Mouse (Mus musculus) stomach, postnatal 0 days (tissue): Measurements from ENCODE around the gene B9d2. TPM values are rescaled to one million over a fixed set of nuclear protein-coding genes. Genes with fewer than 3 reads are reported as not detected.

Experiments used
- ATAC-seq: fragments of 200-750 bp; cut with Nextera tagmentation; 2 replicates; pipeline ENCODE4 v1.8.0; 2017; ENCODE audit not compliant: low FRiP score, low TSS enrichment
- DNase-seq: peaks from one replicate; pipeline ENCODE4 v3.0.0-alpha.2; 2016; ENCODE audit warnings: low spot score
- H3K27ac ChIP-seq: fragments of 300-500 bp; sonication (generic); replicated peaks from 2 replicates; pipeline ENCODE4 v1.5.1; 2014; ENCODE audit warnings: mild to moderate bottlenecking, control low read depth
- H3K27me3 ChIP-seq: fragments of 300-500 bp; sonication (generic); 2 replicates; pipeline ENCODE4 v1.6.1; 2014; ENCODE audit warnings: low read length; ENCODE audit not compliant: control insufficient read depth, insufficient read depth
- H3K36me3 ChIP-seq: fragments of 300-500 bp; sonication (generic); 2 replicates; pipeline ENCODE4 v1.6.1; 2014; ENCODE audit warnings: low read length, mixed read lengths; ENCODE audit not compliant: control insufficient read depth, insufficient read depth
- H3K4me1 ChIP-seq: fragments of 300-500 bp; sonication (generic); replicated peaks from 2 replicates; pipeline ENCODE4 v1.6.1; 2014; ENCODE audit warnings: antibody characterized with exemption; ENCODE audit not compliant: control insufficient read depth, insufficient read depth
- H3K4me2 ChIP-seq: fragments of 300-500 bp; sonication (generic); replicated peaks from 2 replicates; pipeline ENCODE4 v1.6.1; 2014; ENCODE audit warnings: low read depth, mild to moderate bottlenecking, control low read depth, moderate library complexity
- H3K4me3 ChIP-seq: fragments of 300-500 bp; sonication (generic); 2 replicates; pipeline ENCODE4 v1.5.1; 2014; ENCODE audit warnings: low read depth, low read length, control low read depth
- H3K9ac ChIP-seq: fragments of 300-500 bp; sonication (generic); 2 replicates; pipeline ENCODE4 v1.6.1; 2014; ENCODE audit warnings: mild to moderate bottlenecking, low read length, control low read depth, mixed read lengths
- H3K9me3 ChIP-seq: fragments of 300-500 bp; sonication (generic); 2 replicates; pipeline ENCODE4 v1.6.1; 2016; ENCODE audit warnings: low read length; ENCODE audit not compliant: control insufficient read depth
- CTCF ChIP-seq: IDR thresholded peaks from 2 replicates; pipeline ENCODE4 v1.5.1; 2016; ENCODE audit warnings: antibody characterized with exemption, low read depth, mild to moderate bottlenecking, moderate library complexity
- EP300 ChIP-seq: optimal IDR thresholded peaks from 2 replicates; pipeline ENCODE3; 2016; ENCODE audit warnings: antibody characterized with exemption
- WGBS: fragments of 180-500 bp; shearing (Covaris S2); extraction: QIAGEN DNeasy Blood & Tissue Kit; methylation state at CpG from one replicate; pipeline ENCODE4 v1.1.7; 2014; 5-methylcytosine and 5-hydroxymethylcytosine counted together
- polyA plus RNA-seq: library from polyadenylated mRNA; unstranded; fragments of >200 nt; fragmentation: Nextera tagmentation; extraction: Ambion mirVana; gene quantifications from 2 replicates; pipeline ENCODE4 v1.2.1, GENCODE M21; 2015

Gene B9d2
- polyA plus RNA-seq, 1 experiment from 2014 or later: 11.6 TPM

GRCm38 (mm10) chr7:25707581-25708292 is 27.2 kb downstream of the B9d2 start:
- no peak for ATAC-seq
- TF ChIP-seq EP300 (no peak), CTCF (no peak)
- H3K36me3 ChIP-seq: 0 out of 2 replicates have a peak, but pooled peaks cover 2% of the 10 kb centered on the region
- no peaks in the 10 kb centered on the region for H3K9me3 ChIP-seq
- H3K4me3 ChIP-seq: no peak overlapping the region
- peaks cover 10% of the 10 kb centered on the region for H3K4me1 ChIP-seq
- H3K9ac ChIP-seq: no peak overlapping the region
- no peak overlapping the region for H3K4me2 ChIP-seq
- peak overlapping the region; percentile 0 for H3K27ac ChIP-seq
- WGBS: 45% methylated on average over 15 of the region's 15 CpGs
- DNase-seq: no peak
- no peaks in the 10 kb centered on the region for H3K27me3 ChIP-seq

DNA sequence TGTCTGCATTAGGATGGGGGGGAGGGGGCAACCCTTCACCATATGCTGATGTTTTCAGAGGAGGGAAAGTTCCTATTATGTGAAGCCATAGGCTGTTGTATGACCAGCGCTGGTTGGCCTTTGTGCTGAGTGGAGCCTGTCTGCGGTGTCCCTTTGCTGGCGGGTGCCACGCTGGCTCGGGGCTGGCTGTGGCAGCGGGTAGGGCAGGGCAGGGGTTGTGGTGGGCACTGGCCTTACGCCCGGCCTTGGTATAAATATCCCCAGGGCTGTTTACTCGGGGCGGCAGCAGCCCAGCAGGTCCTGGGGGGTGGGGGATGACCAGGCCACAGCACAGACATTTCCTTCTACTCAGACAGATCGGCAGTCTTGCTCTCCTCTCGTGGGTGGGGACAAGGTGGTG is 29.4 kb downstream of the B9d2 start:
- ATAC-seq (no peak), DNase-seq (peak; percentile 49)
- Histone ChIP-seq H3K4me1 (peaks cover 10% of the 10 kb centered on the region), H3K36me3 (peaks cover 20% of the 10 kb centered on the region), H3K4me3 (no peak overlapping the region), H3K9ac (peak overlapping the region; percentile 27; the same call in 1 of the 2 replicates), H3K27me3 (no peaks in the 10 kb centered on the region), H3K27ac (no peak overlapping the region), H3K4me2 (peak overlapping the region; percentile 5; the same call in 1 of the 2 replicates), H3K9me3 (no peaks in the 10 kb centered on the region)
- 19% methylated on average over 12 of the region's 12 CpGs for WGBS
- TF ChIP-seq CTCF (no peak), EP300 (no peak)

DNA sequence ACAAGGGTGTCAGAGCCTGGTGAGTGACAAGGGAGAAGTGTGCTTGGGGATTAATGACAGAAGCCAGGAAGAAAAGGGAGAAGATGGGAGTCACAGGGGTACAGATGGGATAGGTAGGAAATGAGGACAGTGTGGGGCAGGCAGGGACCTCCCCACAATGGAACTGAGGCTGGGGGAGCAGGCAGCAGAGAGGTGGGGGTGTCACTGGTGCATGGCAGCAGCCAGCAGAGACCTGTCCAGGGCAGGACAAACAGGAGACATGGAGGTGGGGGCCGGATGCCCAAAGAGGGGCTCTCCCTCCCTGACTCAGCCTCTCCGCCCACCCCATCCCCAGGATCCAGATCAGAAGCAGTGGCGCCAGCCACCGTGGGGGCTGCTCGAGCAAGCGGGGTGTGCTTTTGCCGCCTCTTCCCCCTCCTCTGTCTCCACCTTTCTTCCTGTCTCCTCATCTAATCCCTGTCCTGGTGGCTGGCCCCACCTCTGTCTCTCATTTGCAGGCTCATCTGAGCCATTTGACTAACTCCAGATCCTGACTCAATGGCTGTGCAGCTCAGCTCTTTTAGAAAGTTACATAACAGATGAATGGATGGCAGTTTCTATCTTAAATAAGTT is 30.0 kb downstream of the B9d2 start:
- no peak for TF ChIP-seq EP300
- TF ChIP-seq CTCF: no peak
- H3K4me3 ChIP-seq: no peak overlapping the region
- peaks cover 20% of the 10 kb centered on the region for H3K36me3 ChIP-seq
- H3K4me2 ChIP-seq: no peak overlapping the region; the same call in 1 of the 2 replicates
- DNase-seq: no peak
- peak; percentile 21; the same call in 1 of the 2 replicates for ATAC-seq
- H3K27ac ChIP-seq: 0 out of 2 replicates have a peak overlapping the region, but pooled peaks have one; percentile 18
- 23% methylated on average over 6 of the region's 7 CpGs for WGBS
- H3K4me1 ChIP-seq: peaks cover 6% of the 10 kb centered on the region
- peak overlapping the region; percentile 27; the same call in 1 of the 2 replicates for H3K9ac ChIP-seq
- H3K27me3 ChIP-seq: no peaks in the 10 kb centered on the region
- no peaks in the 10 kb centered on the region for H3K9me3 ChIP-seq

DNA sequence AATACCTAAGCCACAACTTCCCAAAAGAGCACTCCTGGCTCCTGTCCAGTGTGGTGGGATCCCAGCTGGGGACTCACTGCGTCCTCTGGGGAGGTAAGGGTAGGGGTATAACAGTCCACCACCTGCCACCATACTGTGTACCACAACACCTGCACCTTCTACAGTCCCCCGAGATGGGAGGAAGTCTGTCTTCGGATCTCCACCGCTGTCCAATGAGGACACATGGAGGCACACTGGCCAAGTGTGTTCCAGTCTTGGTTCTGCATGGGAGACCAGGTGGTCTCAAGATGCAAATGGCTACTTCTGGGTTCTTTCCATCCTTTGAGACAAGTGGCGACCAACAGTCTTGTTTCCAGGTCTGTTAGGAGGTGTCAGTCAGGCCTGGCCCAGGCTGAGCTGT is 30.6 kb downstream of the B9d2 start:
- H3K9ac ChIP-seq: no peak overlapping the region; the same call in 1 of the 2 replicates
- peaks cover 6% of the 10 kb centered on the region for H3K4me1 ChIP-seq
- ATAC-seq (no peak), DNase-seq (no peak)
- no peak for TF ChIP-seq EP300
- TF ChIP-seq CTCF: no peak
- 65% methylated on average over 5 of the region's 5 CpGs for WGBS
- H3K27ac ChIP-seq: no peak overlapping the region
- no peak overlapping the region for H3K4me3 ChIP-seq
- H3K36me3 ChIP-seq: peaks cover 23% of the 10 kb centered on the region
- H3K4me2 ChIP-seq: no peak overlapping the region
- H3K27me3 ChIP-seq: no peaks in the 10 kb centered on the region
- no peaks in the 10 kb centered on the region for H3K9me3 ChIP-seq

DNA sequence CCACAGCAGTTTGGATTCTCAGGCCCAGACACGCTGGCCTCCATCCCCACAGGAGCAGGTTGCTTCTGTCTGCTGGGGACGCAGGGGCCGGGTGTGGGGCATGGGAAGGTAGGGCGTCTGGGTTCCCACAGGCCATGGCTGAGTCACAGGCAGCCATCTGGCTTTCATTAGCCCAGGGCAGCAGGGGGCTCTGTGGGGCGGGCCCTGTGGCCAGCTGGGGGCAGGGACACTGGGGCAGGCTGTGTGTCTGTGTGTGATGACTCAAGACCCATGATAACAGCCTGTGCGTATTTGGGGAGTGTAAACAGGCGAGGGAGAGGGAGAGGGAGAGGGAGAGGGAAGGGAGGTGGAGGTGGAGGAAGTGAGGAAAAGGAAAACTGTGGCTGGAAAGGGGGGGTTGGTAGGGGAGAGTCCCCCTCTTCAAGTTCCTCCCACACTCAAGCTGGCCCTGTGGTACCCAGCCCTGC is 31.2 kb downstream of the B9d2 start:
- Histone ChIP-seq H3K9me3 (no peaks in the 10 kb centered on the region), H3K4me1 (peaks cover 6% of the 10 kb centered on the region; the same call in 1 of the 2 replicates), H3K9ac (no peak overlapping the region; the same call in 1 of the 2 replicates), H3K4me3 (no peak overlapping the region), H3K36me3 (peaks cover 23% of the 10 kb centered on the region), H3K27me3 (no peaks in the 10 kb centered on the region), H3K27ac (0 out of 2 replicates have a peak overlapping the region, but pooled peaks have one; percentile 24), H3K4me2 (no peak overlapping the region)
- 25% methylated on average over 7 of the region's 7 CpGs for WGBS
- ATAC-seq (peak; percentile 67), DNase-seq (peak; percentile 67)
- no peak for TF ChIP-seq CTCF

DNA sequence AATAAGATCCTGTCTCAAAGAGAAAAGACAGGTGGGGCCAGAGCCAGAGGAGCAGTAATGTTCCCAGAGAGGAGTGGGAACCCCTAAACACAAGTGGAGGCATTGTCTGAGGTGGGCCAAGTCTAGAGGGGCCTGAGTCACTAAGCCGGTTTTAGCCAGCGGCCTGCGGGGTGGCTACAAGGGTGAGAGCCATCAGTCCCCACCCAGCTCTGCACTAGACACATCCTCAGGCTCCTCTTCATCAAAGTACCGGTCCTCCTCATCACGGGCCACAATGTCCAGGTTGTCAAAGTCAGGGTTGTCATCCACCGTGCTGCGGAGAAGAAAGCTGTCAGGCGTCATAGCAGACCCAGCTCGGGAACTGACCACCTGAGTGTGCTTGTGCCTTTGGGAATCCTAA is 32.2 kb downstream of the B9d2 start:
- peaks cover 23% of the 10 kb centered on the region for H3K36me3 ChIP-seq
- H3K4me3 ChIP-seq: no peak overlapping the region
- H3K9ac ChIP-seq: no peak overlapping the region
- WGBS: 93% methylated on average over 9 of the region's 9 CpGs
- H3K4me1 ChIP-seq: peaks cover 9% of the 10 kb centered on the region
- no peaks in the 10 kb centered on the region for H3K27me3 ChIP-seq
- DNase-seq (no peak), ATAC-seq (no peak)
- no peak overlapping the region for H3K4me2 ChIP-seq
- H3K9me3 ChIP-seq: no peaks in the 10 kb centered on the region
- no peak overlapping the region for H3K27ac ChIP-seq
- no peak for TF ChIP-seq EP300
